Comparison of ENCODE assay signal across 8 mouse cellular contexts in the genomic region with DNA sequence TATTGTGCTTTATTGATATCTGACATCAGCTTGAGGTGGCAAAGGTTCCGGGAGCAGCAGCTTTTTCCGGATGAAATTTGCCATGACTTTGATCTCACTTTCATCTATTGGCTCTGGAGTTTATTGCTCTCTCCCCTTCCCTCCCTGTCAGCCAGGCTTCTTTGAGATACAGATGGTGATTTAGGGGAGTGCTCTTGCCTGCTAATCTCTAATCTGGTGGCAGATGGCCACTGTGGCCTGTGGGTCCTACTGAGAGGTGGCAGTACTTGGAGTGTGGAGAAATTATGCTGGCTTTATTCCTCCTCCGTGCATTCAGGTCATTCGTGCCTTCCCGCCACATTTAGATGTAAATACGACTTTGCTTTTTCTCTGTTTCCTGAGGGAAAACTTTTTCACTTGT. TPM values are rescaled to one million over a fixed set of nuclear protein-coding genes. Genes with fewer than 3 reads are reported as not detected.
DNase-seq lines count a peak whose midpoint lies in the region; ATAC-seq lines count a peak whose summit lies in the region.

No protein-coding gene starts in this region.

- peak overlapping the region; percentile 77 for H3K4me2 ChIP-seq in kidney, embryonic 15.5 days
- peak overlapping the region; percentile 61 for H3K4me2 ChIP-seq in intestine, embryonic 15.5 days (replicated peaks)
- peak overlapping the region; percentile 79 for H3K4me2 ChIP-seq in neural tube, embryonic 12.5 days (replicated peaks)

- peak overlapping the region; percentile 89 for H3K4me3 ChIP-seq in kidney, embryonic 15.5 days (replicated peaks)
- peak overlapping the region; percentile 77 for H3K4me3 ChIP-seq in intestine, embryonic 15.5 days (replicated peaks)
- H3K4me3 ChIP-seq in neural tube, embryonic 12.5 days = peak overlapping the region; percentile 89

- no peak for ATAC-seq in kidney, embryonic 15.5 days (replicated peaks; ENCODE audit: low FRiP score)
- ATAC-seq in intestine, embryonic 15.5 days = no peak
- ATAC-seq in neural tube, embryonic 12.5 days (ENCODE audit: low FRiP score, low read depth) = no peak

- H3K4me1 ChIP-seq in kidney, embryonic 15.5 days = peaks cover 21% of the 10 kb centered on the region
- H3K4me1 ChIP-seq in intestine, embryonic 15.5 days (replicated peaks) = peaks cover 11% of the 10 kb centered on the region
- H3K4me1 ChIP-seq in neural tube, embryonic 12.5 days = peaks cover 8% of the 10 kb centered on the region

- H3K9ac ChIP-seq in kidney, embryonic 15.5 days = peak overlapping the region; percentile 78
- peak overlapping the region; percentile 84 for H3K9ac ChIP-seq in intestine, embryonic 15.5 days
- peak overlapping the region; percentile 72 for H3K9ac ChIP-seq in neural tube, embryonic 12.5 days

- H3K27ac ChIP-seq in kidney, embryonic 15.5 days = no peak overlapping the region; the same call in 1 of the 2 replicates
- no peak overlapping the region for H3K27ac ChIP-seq in intestine, embryonic 15.5 days
- no peak overlapping the region for H3K27ac ChIP-seq in neural tube, embryonic 12.5 days

- intact Hi-C loops in gastrocnemius, postnatal 36 days (cut with DNase I) = no loop called here

- no peaks in the 10 kb centered on the region for H3K27me3 ChIP-seq in kidney, embryonic 15.5 days
- no peaks in the 10 kb centered on the region for H3K27me3 ChIP-seq in intestine, embryonic 15.5 days (replicated peaks)
- H3K27me3 ChIP-seq in neural tube, embryonic 12.5 days (replicated peaks) = no peaks in the 10 kb centered on the region

- DNase-seq in kidney, adult 9 months = no peak
- DNase-seq in c-Kit-positive CD71-positive TER-119-negative erythroid progenitor cells, embryonic 14.5 days (ENCODE audit: low read depth) = peak; percentile 35
- DNase-seq in adrenal gland, postnatal 25 days = no peak
- DNase-seq in layer of hippocampus, adult 11-12 months (ENCODE audit: low spot score) = no peak
- no peak for DNase-seq in gastrocnemius, postnatal 36 days

- H3K9me3 ChIP-seq in kidney, embryonic 15.5 days (replicated peaks) = no peaks in the 10 kb centered on the region
- no peaks in the 10 kb centered on the region for H3K9me3 ChIP-seq in intestine, embryonic 15.5 days
- H3K9me3 ChIP-seq in neural tube, embryonic 12.5 days = no peaks in the 10 kb centered on the region

- peaks cover 49% of the 10 kb centered on the region for H3K36me3 ChIP-seq in kidney, embryonic 15.5 days
- peaks cover 18% of the 10 kb centered on the region; the same call in 1 of the 2 replicates for H3K36me3 ChIP-seq in intestine, embryonic 15.5 days
- peaks cover 35% of the 10 kb centered on the region for H3K36me3 ChIP-seq in neural tube, embryonic 12.5 days

- 16% methylated on average over 6 of the region's 6 CpGs for WGBS in kidney, embryonic 15.5 days
- 25% methylated on average over 6 of the region's 6 CpGs for WGBS in intestine, embryonic 15.5 days
- 12% methylated on average over 6 of the region's 6 CpGs for WGBS in neural tube, embryonic 12.5 days

RNA-seq across cellular contexts. Expression of a gene that starts 0.8 kb away (rescaled TPM):
- 81.6 and 89.6 TPM in 2 replicates for polyA plus RNA-seq in kidney, embryonic 15.5 days (2015; fragmentation: Nextera tagmentation; extraction: Ambion mirVana)
- 67.1 and 71.9 TPM in 2 replicates for polyA plus RNA-seq in intestine, embryonic 15.5 days (2015; fragmentation: Nextera tagmentation; extraction: Ambion mirVana)
- polyA plus RNA-seq in neural tube, embryonic 12.5 days (2016; fragmentation: Nextera tagmentation; extraction: Ambion mirVana) = 79.2 and 82.1 TPM in 2 replicates
- 36.0 and 39.8 TPM in 2 replicates for total RNA-seq in adrenal gland, postnatal 25 days (2021)
- total RNA-seq in gastrocnemius, postnatal 36 days (2021) = 10 to 100 TPM; 20.7 to 21.3 TPM

RNA-seq across cellular contexts. Expression of a gene that starts 0.9 kb away (rescaled TPM):
- 85.1 TPM in 2 replicates for polyA plus RNA-seq in kidney, embryonic 15.5 days (2015; fragmentation: Nextera tagmentation; extraction: Ambion mirVana)
- 65.4 and 72.5 TPM in 2 replicates for polyA plus RNA-seq in intestine, embryonic 15.5 days (2015; fragmentation: Nextera tagmentation; extraction: Ambion mirVana)
- polyA plus RNA-seq in neural tube, embryonic 12.5 days (2016; fragmentation: Nextera tagmentation; extraction: Ambion mirVana) = 67.0 and 68.3 TPM in 2 replicates
- total RNA-seq in adrenal gland, postnatal 25 days (2021) = 24.0 and 30.3 TPM in 2 replicates
- total RNA-seq in gastrocnemius, postnatal 36 days (2021) = 10 to 100 TPM; 13.2 to 15.3 TPM

RNA-seq across cellular contexts. Expression of a gene that starts 22.4 kb away (rescaled TPM):
- polyA plus RNA-seq in kidney, embryonic 15.5 days (2015; fragmentation: Nextera tagmentation; extraction: Ambion mirVana) = 688 and 748 TPM in 2 replicates
- polyA plus RNA-seq in intestine, embryonic 15.5 days (2015; fragmentation: Nextera tagmentation; extraction: Ambion mirVana) = 855 and 865 TPM in 2 replicates
- polyA plus RNA-seq in neural tube, embryonic 12.5 days (2016; fragmentation: Nextera tagmentation; extraction: Ambion mirVana) = 577 and 583 TPM in 2 replicates
- 708 and 730 TPM in 2 replicates for total RNA-seq in adrenal gland, postnatal 25 days (2021)
- total RNA-seq in gastrocnemius, postnatal 36 days (2021) = 10 to 100 TPM; 14.4 to 18.7 TPM

RNA-seq across cellular contexts. Expression of a gene that starts 38.2 kb away (rescaled TPM):
- polyA plus RNA-seq in kidney, embryonic 15.5 days (2015; fragmentation: Nextera tagmentation; extraction: Ambion mirVana) = 17.8 and 18.8 TPM in 2 replicates
- 17.6 and 18.1 TPM in 2 replicates for polyA plus RNA-seq in intestine, embryonic 15.5 days (2015; fragmentation: Nextera tagmentation; extraction: Ambion mirVana)
- 19.6 and 20.4 TPM in 2 replicates for polyA plus RNA-seq in neural tube, embryonic 12.5 days (2016; fragmentation: Nextera tagmentation; extraction: Ambion mirVana)
- total RNA-seq in adrenal gland, postnatal 25 days (2021) = 12.3 and 16.9 TPM in 2 replicates
- total RNA-seq in gastrocnemius, postnatal 36 days (2021) = 10 to 100 TPM; 30.0 to 31.6 TPM

RNA-seq across cellular contexts. Expression of a gene that starts 46.8 kb away (rescaled TPM):
- polyA plus RNA-seq in kidney, embryonic 15.5 days (2015; fragmentation: Nextera tagmentation; extraction: Ambion mirVana) = 40.6 and 45.6 TPM in 2 replicates
- 26.5 and 26.8 TPM in 2 replicates for polyA plus RNA-seq in intestine, embryonic 15.5 days (2015; fragmentation: Nextera tagmentation; extraction: Ambion mirVana)
- 34.7 and 38.4 TPM in 2 replicates for polyA plus RNA-seq in neural tube, embryonic 12.5 days (2016; fragmentation: Nextera tagmentation; extraction: Ambion mirVana)
- 19.0 and 31.0 TPM in 2 replicates for total RNA-seq in adrenal gland, postnatal 25 days (2021)
- total RNA-seq in gastrocnemius, postnatal 36 days (2021) = 1 to 10 TPM; 6.6 to 7.7 TPM
